In the genomic region with DNA sequence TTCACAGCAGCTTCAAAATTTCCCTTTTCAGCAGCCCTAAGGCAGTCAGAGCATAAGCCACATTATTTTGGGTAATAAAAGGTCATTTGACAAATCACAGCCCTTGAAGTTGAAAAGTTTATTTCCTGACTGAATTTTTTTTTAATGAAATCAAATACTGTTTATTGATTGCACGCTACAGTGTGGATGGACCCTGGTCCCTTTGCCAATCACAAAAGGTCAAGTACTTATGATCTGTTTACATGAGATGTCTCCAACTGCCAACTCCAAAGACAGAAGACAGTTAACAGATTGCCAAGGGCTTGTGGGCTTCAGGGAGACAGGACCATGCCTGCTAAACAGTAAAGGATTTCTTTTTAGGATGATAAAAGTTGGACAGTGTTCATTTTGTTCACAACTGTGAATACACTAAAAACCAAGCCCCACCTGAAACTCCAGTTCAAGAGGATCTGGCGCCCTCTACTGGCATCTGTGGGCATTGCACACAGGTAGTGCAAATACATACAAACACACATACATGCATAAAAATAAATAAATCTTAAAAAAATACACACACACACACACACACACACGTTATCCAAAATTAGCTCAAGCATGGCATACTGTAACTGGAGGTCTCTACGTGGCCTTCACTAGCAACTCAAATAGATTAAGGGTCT, we compare ENCODE assay signal across 8 mouse cellular contexts. TPM values are rescaled to one million over a fixed set of nuclear protein-coding genes. Genes with fewer than 3 reads are reported as not detected.
DNase-seq lines count a peak whose midpoint lies in the region; TF ChIP-seq lines count a peak whose summit lies in the region.

No protein-coding gene starts in this region.

- H3K9ac ChIP-seq in heart, adult 2 months (ENCODE audit: low read depth, low read length) = no peak overlapping the region

- 87% methylated on average over 4 of the region's 4 CpGs for WGBS in heart, adult 2 months
- WGBS in heart, embryonic 10.5 days = 82% methylated on average over 4 of the region's 4 CpGs

- no peak overlapping the region for H3K4me3 ChIP-seq in heart, adult 2 months
- no peak overlapping the region for H3K4me3 ChIP-seq in heart, embryonic 10.5 days
- no peak overlapping the region for H3K4me3 ChIP-seq in embryonic fibroblast, embryonic 13.5 days (ENCODE audit: insufficient read depth, low read length)

- H3K27ac ChIP-seq in heart, adult 2 months = no peak overlapping the region
- no peak overlapping the region for H3K27ac ChIP-seq in heart, embryonic 10.5 days
- H3K27ac ChIP-seq in embryonic fibroblast, embryonic 13.5 days (ENCODE audit: insufficient read depth, low read length) = peak overlapping the region; percentile 93

- no peaks in the 10 kb centered on the region for H3K36me3 ChIP-seq in heart, adult 2 months (ENCODE audit: control insufficient read depth, insufficient read depth, low read length)
- H3K36me3 ChIP-seq in heart, embryonic 10.5 days = peaks cover 93% of the 10 kb centered on the region

- no peaks in the 10 kb centered on the region; the same call in none of the 2 replicates for H3K9me3 ChIP-seq in heart, embryonic 10.5 days

- intact Hi-C loops in heart, adult 2 months (cut with DNase I) = no loop called here

- no peaks in the 10 kb centered on the region for H3K79me2 ChIP-seq in heart, adult 2 months (replicated peaks; ENCODE audit: control insufficient read depth, insufficient read depth, low read length)

- DNase-seq in heart, adult 2 months = no peak
- no peak for DNase-seq in heart, embryonic 10.5 days (ENCODE audit: low spot score)
- DNase-seq in right cerebral cortex, postnatal 4 days = peak; percentile 67
- no peak for DNase-seq in right cerebral cortex, postnatal 25 days
- peak; percentile 46 for DNase-seq in retina, postnatal 1 day
- no peak for DNase-seq in ovary, postnatal 14 days (ENCODE audit: low spot score)
- no peak for DNase-seq in heart, adult 9 months (ENCODE audit: low spot score in 2 of 2)

- TF ChIP-seq CTCF in heart, adult 2 months (IDR thresholded peaks at IDR 0.05) = peak; percentile 68
- TF ChIP-seq CTCF in embryonic fibroblast, embryonic 13.5 days (IDR thresholded peaks at IDR 0.05; ENCODE audit: borderline replicate concordance, insufficient read depth, low read length) = peak; percentile 28; the same call in 1 of the 2 replicates

- no peak for TF ChIP-seq POLR2A in heart, adult 2 months (IDR thresholded peaks at IDR 0.05; ENCODE audit: insufficient read depth, low read depth, low read length)
- TF ChIP-seq POLR2A in embryonic fibroblast, embryonic 13.5 days (IDR thresholded peaks at IDR 0.05; ENCODE audit: low read depth, low read length) = no peak

- H3K4me1 ChIP-seq in heart, adult 2 months (ENCODE audit: control insufficient read depth, insufficient read depth, low read length) = no peaks in the 10 kb centered on the region
- H3K4me1 ChIP-seq in heart, embryonic 10.5 days = no peaks in the 10 kb centered on the region
- H3K4me1 ChIP-seq in embryonic fibroblast, embryonic 13.5 days (ENCODE audit: control insufficient read depth, insufficient read depth, low read length) = peaks cover 3% of the 10 kb centered on the region

- TF ChIP-seq EP300 in heart, adult 2 months (IDR thresholded peaks at IDR 0.05; ENCODE audit: insufficient read depth, low read depth, low read length) = no peak

- no peaks in the 10 kb centered on the region for H3K27me3 ChIP-seq in heart, adult 2 months (ENCODE audit: control insufficient read depth, insufficient read depth, low read length)
- H3K27me3 ChIP-seq in heart, embryonic 10.5 days (ENCODE audit: insufficient read depth, poor library complexity, severe bottlenecking) = no peaks in the 10 kb centered on the region

RNA-seq across cellular contexts. Expression of a gene that starts 7.8 kb away (rescaled TPM):
- total RNA-seq in heart, adult 2 months (2021) = under 1 TPM; 0.57 to 0.59 TPM
- 0.44 and 0.49 TPM in 2 replicates for polyA plus RNA-seq in heart, adult 2 months (2012; rRNA removed)
- 67.9 and 78.9 TPM in 2 replicates for polyA plus RNA-seq in heart, embryonic 10.5 days (2016; fragmentation: Nextera tagmentation; extraction: Ambion mirVana)
- polyA plus RNA-seq in embryonic fibroblast, embryonic 13.5 days (2011; ENCODE audit: insufficient read length, low read depth, missing spikeins) = 23.5 and 24.2 TPM in 2 replicates

RNA-seq across cellular contexts. Expression of a gene that starts 22.8 kb away (rescaled TPM):
- 1 to 10 TPM; 2.0 TPM for total RNA-seq in heart, adult 2 months (2021)
- 3.8 and 5.2 TPM in 2 replicates for polyA plus RNA-seq in heart, adult 2 months (2012; rRNA removed)
- polyA plus RNA-seq in heart, embryonic 10.5 days (2016; fragmentation: Nextera tagmentation; extraction: Ambion mirVana) = 9.9 and 10.0 TPM in 2 replicates
- 7.9 and 9.2 TPM in 2 replicates for polyA plus RNA-seq in embryonic fibroblast, embryonic 13.5 days (2011; ENCODE audit: insufficient read length, low read depth, missing spikeins)

RNA-seq across cellular contexts. Expression of a gene that starts 34.1 kb away (rescaled TPM):
- total RNA-seq in heart, adult 2 months (2021) = 1 to 10 TPM in 1 of 2 experiments, under 1 TPM in 1; 0.97 to 1.0 TPM
- polyA plus RNA-seq in heart, adult 2 months (2012; rRNA removed) = 0.64 and 1.1 TPM in 2 replicates
- polyA plus RNA-seq in heart, embryonic 10.5 days (2016; fragmentation: Nextera tagmentation; extraction: Ambion mirVana) = 1.9 and 3.6 TPM in 2 replicates
- polyA plus RNA-seq in embryonic fibroblast, embryonic 13.5 days (2011; ENCODE audit: insufficient read length, low read depth, missing spikeins) = 2.9 and 4.1 TPM in 2 replicates

RNA-seq across cellular contexts. Expression of a gene that starts 38.1 kb away (rescaled TPM):
- 10 to 100 TPM; 10.3 to 11.0 TPM for total RNA-seq in heart, adult 2 months (2021)
- 11.3 and 29.1 TPM in 2 replicates for polyA plus RNA-seq in heart, adult 2 months (2012; rRNA removed)
- polyA plus RNA-seq in heart, embryonic 10.5 days (2016; fragmentation: Nextera tagmentation; extraction: Ambion mirVana) = 5.3 TPM in 2 replicates
- 10.9 and 14.0 TPM in 2 replicates for polyA plus RNA-seq in embryonic fibroblast, embryonic 13.5 days (2011; ENCODE audit: insufficient read length, low read depth, missing spikeins)

Comparison
In these comparisons a context has a peak if more than half of its experiments do, and no peak if none do; other contexts are left out.
1. DNase-seq: peak in right cerebral cortex, postnatal 4 days (single experiment) and retina, postnatal 1 day (single experiment); none in heart, adult 2 months (0 of 2), heart, embryonic 10.5 days (single experiment), right cerebral cortex, postnatal 25 days (single experiment), ovary, postnatal 14 days (single experiment) and heart, adult 9 months (0 of 2).
2. RNA of a gene that starts 7.8 kb away (polyA plus RNA-seq): 67.9 to 78.9 TPM in heart, embryonic 10.5 days and 23.5 to 24.2 TPM in embryonic fibroblast, embryonic 13.5 days; 0.44 to 0.49 TPM in heart, adult 2 months; every median in the first group is over 10 times any median in the second.